Mouse (Mus musculus) embryonic facial prominence, embryonic 13.5 days (tissue): ENCODE measurements around the gene Rps6ka2. TPM values are rescaled to one million over a fixed set of nuclear protein-coding genes. Genes with fewer than 3 reads are reported as not detected.

Experiments
- ATAC-seq: fragments of 200-750 bp; cut with Nextera tagmentation; 2 replicates; pipeline ENCODE4 v1.8.0; 2017; ENCODE audit warnings: low read depth; ENCODE audit not compliant: insufficient number of reproducible peaks, insufficient read depth, low FRiP score, low TSS enrichment
- H3K27ac ChIP-seq: fragments of 300-500 bp; sonication (generic); 2 replicates; pipeline ENCODE4 v1.5.1; 2015; ENCODE audit warnings: moderate library complexity, mild to moderate bottlenecking, inconsistent platforms
- H3K27me3 ChIP-seq: fragments of 300-500 bp; sonication (generic); 2 replicates; pipeline ENCODE4 v1.6.1; 2015; ENCODE audit warnings: mild to moderate bottlenecking, inconsistent platforms
- H3K36me3 ChIP-seq: fragments of 300-500 bp; sonication (generic); 2 replicates; pipeline ENCODE4 v1.6.1; 2015; ENCODE audit warnings: mild to moderate bottlenecking, inconsistent platforms
- H3K4me1 ChIP-seq: fragments of 300-500 bp; sonication (generic); 2 replicates; pipeline ENCODE4 v1.6.1; 2015; ENCODE audit warnings: inconsistent platforms
- H3K4me2 ChIP-seq: fragments of 300-500 bp; sonication (generic); 2 replicates; pipeline ENCODE4 v1.6.1; 2015; ENCODE audit warnings: moderate library complexity, mild to moderate bottlenecking, inconsistent platforms
- H3K4me3 ChIP-seq: fragments of 300-500 bp; sonication (generic); 2 replicates; pipeline ENCODE4 v1.5.1; 2015; ENCODE audit warnings: mild to moderate bottlenecking, inconsistent platforms
- H3K9ac ChIP-seq: fragments of 300-500 bp; sonication (generic); 2 replicates; pipeline ENCODE4 v1.6.1; 2015; ENCODE audit warnings: mild to moderate bottlenecking, inconsistent platforms
- H3K9me3 ChIP-seq: fragments of 300-500 bp; sonication (generic); 2 replicates; pipeline ENCODE4 v1.6.1; 2016; ENCODE audit warnings: inconsistent platforms
- WGBS: fragments of 180-500 bp; shearing (Covaris S2); methylation state at CpG from one replicate; pipeline ENCODE4 v1.1.7; 2015; ENCODE audit warnings: mixed read lengths; 5-methylcytosine and 5-hydroxymethylcytosine counted together
- polyA plus RNA-seq: library from polyadenylated mRNA; unstranded; fragments of >200 nt; fragmentation: Nextera tagmentation; extraction: Ambion mirVana; gene quantifications from 2 replicates; pipeline ENCODE4 v1.2.1, GENCODE M21; 2015

The Rps6ka2 gene
- polyA plus RNA-seq, 1 experiment from 2014 or later: 12.1 TPM

DNA sequence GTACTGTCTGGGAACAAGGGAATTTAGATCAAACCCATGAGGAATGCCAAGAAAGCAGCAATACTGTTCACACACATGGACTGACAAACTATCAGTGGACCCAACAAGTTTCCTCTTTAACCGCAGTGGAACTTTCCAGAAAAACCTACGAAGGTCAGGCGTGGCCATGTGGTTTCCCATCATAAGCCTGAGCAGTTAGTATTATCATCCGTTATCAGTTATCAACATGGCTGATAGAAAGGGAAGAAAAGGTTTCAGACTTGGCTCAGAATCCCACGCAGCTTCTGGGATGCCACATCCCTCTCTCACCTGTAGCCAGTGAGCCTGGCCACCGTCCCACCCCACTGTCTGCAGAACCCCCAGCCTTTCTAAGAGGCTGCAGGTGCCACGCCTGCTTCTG lies 23.4 kb upstream of the Rps6ka2 start:
- ATAC-seq: no peak

DNA sequence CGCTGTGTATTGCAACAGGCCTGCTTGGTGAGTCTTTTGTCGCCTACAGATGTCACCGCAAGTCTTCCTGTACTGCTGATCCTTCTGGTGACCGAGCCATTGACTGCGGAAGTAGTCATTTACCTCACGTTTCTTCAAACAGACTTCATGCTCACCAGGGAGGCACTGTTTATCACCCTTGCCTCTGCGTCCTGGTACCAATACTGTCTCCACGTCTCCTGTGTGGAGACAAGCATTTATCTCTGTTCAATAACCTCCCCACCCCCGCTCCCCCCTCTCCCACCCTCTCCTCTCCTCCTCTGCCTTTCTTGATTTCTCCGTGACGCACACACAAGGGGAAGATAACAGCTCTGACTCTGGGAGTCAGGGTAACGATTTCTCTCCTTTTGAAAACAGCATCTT lies 22.0 kb upstream of the Rps6ka2 start:
- no peak overlapping the region for H3K9ac ChIP-seq
- H3K4me1 ChIP-seq: no peaks in the 10 kb centered on the region
- no peaks in the 10 kb centered on the region for H3K9me3 ChIP-seq
- H3K27me3 ChIP-seq: no peaks in the 10 kb centered on the region
- no peaks in the 10 kb centered on the region for H3K36me3 ChIP-seq
- ATAC-seq: no peak
- no peak overlapping the region for H3K4me3 ChIP-seq
- 66% methylated on average over 12 of the region's 12 CpGs for WGBS
- H3K27ac ChIP-seq: no peak overlapping the region
- no peak overlapping the region for H3K4me2 ChIP-seq

More for the DNA sequence above, 23.4 kb upstream of the Rps6ka2 start:
- 89% methylated on average over 7 of the region's 7 CpGs for WGBS
- no peak overlapping the region for H3K4me3 ChIP-seq
- no peak overlapping the region for H3K9ac ChIP-seq
- no peaks in the 10 kb centered on the region for H3K27me3 ChIP-seq
- H3K4me2 ChIP-seq: no peak overlapping the region
- H3K36me3 ChIP-seq: no peaks in the 10 kb centered on the region
- H3K4me1 ChIP-seq: no peaks in the 10 kb centered on the region
- H3K27ac ChIP-seq: no peak overlapping the region
- no peaks in the 10 kb centered on the region for H3K9me3 ChIP-seq

DNA sequence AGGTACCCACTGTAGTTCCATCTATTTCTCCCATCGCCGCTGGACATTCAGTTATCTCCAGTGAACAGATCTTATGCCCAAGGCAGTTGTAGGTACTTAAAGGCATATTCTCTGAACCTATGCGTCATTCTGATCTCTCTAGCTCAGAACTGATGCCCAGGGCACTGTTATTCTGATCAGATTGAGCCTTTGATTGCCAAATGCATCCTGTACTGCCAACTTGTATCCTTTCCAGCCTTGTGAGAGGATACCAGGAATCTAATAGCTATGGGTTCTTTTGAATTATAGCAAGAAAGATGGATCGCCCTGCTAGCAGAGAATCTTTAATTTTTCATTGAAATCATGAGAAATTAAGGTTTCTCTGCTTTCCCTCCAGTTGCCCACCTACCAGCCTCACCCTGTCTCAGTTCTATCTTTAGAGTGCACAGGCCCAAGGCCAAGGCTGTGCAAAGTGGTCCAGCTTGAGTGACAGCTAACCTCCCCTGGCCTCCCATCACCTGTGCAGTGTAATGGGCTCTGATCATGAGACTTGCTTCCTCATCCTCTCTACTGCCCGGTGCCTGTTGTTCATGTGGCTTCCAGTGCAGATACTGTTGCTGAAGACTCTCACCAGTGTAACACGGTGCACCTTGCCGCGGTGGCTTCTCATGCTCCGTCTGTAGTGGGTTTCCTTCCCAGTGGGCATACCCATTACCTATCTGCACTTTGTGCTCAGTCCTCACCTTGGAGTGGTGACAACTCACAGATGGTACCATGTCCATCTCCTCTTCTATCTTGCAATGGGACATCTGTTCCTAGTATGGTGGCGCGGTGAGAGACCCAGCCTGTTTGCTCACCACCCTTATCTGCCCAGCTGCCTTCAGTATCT lies 20.4 kb upstream of the Rps6ka2 start:
- H3K4me3 ChIP-seq: no peak overlapping the region
- no peaks in the 10 kb centered on the region for H3K4me1 ChIP-seq
- no peaks in the 10 kb centered on the region for H3K9me3 ChIP-seq
- H3K36me3 ChIP-seq: no peaks in the 10 kb centered on the region
- H3K4me2 ChIP-seq: no peak overlapping the region
- no peak overlapping the region for H3K9ac ChIP-seq
- H3K27me3 ChIP-seq: no peaks in the 10 kb centered on the region
- 89% methylated on average over 11 of the region's 11 CpGs for WGBS
- ATAC-seq: no peak
- no peak overlapping the region for H3K27ac ChIP-seq

DNA sequence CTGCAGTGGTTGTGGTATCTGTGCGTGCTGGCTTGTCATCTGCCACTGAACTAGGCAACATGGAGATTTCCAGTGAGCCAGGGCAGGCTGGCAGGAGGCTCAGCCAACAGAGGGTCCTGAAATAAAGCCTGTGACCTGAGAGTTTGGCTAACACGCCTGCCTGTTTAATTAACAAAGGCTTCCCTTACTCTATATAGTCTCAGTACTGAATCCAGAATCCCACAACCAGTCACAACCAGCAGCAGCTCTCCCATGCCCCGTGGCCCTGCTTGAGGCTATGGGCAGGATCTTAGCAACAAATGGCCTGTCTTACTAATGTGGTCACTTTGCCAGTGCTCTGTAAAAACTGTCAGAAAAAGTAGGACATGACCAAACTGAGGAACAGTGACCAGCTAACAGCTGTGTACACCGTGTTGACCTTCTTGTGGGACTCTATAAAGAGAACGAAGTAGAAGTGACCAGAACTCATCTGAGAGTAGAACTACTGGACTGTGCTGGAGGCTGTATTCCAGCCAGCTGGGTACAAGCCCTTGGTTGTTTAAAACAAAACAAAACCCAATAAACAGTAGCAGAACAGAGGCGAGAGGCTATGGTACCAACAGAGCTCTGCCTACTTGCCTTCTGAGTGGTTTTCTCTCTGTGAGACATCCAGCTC lies 18.3 kb upstream of the Rps6ka2 start:
- Histone ChIP-seq H3K9ac (no peak overlapping the region), H3K27ac (no peak overlapping the region), H3K27me3 (no peaks in the 10 kb centered on the region), H3K4me3 (no peak overlapping the region), H3K9me3 (no peaks in the 10 kb centered on the region), H3K4me2 (no peak overlapping the region), H3K4me1 (no peaks in the 10 kb centered on the region), H3K36me3 (no peaks in the 10 kb centered on the region)
- WGBS: 79% methylated on average over 6 of the region's 6 CpGs
- ATAC-seq: no peak

DNA sequence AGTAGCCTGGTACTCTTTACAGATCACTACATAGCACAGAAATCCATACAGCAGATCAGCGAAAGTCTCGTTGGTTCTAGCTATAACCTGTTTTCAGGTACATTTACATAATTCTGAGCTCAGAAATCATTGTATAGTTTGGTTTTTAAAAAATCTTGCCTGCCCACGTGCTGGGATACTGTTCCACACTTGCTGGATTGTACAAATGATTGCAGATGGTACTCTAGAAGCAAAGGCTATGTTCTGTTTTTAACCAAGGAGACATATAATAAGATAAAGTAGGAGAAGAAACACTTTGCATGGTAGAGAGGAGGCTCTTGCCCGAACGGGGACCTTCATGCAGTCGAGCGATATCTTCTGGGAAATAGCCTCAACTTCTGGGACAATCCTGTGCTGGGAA lies 17.3 kb upstream of the Rps6ka2 start:
- no peak overlapping the region for H3K4me2 ChIP-seq
- no peak overlapping the region for H3K9ac ChIP-seq
- WGBS: 88% methylated on average over 7 of the region's 7 CpGs
- H3K4me3 ChIP-seq: no peak overlapping the region
- H3K27me3 ChIP-seq: no peaks in the 10 kb centered on the region
- H3K27ac ChIP-seq: no peak overlapping the region
- no peak for ATAC-seq
- H3K9me3 ChIP-seq: no peaks in the 10 kb centered on the region
- H3K4me1 ChIP-seq: no peaks in the 10 kb centered on the region
- H3K36me3 ChIP-seq: no peaks in the 10 kb centered on the region

DNA sequence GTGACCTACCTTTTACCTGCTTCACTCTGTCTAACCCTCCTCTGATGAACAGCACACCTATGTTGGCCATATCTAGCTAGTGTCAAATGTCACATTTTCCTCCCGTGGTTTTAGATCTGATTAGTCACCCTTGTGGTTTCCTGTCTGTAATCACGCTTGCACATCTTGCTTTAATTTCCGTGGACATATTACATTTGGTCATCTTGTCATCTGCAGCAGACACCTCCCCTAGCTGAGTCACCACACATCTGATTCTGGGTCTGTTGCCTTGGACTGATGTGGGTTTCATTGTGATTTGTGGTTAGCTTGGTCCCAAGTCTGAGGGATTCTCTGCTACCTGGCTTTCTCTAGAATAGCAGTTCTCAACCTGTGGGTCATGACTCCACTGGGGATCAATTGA lies 6.0 kb upstream of the Rps6ka2 start:
- H3K9ac ChIP-seq: no peak overlapping the region
- 32% methylated on average over 3 of the region's 3 CpGs for WGBS
- H3K4me1 ChIP-seq: peaks cover 9% of the 10 kb centered on the region
- H3K27ac ChIP-seq: no peak overlapping the region
- H3K4me3 ChIP-seq: no peak overlapping the region
- H3K4me2 ChIP-seq: no peak overlapping the region
- no peaks in the 10 kb centered on the region for H3K36me3 ChIP-seq
- no peaks in the 10 kb centered on the region for H3K9me3 ChIP-seq
- no peaks in the 10 kb centered on the region for H3K27me3 ChIP-seq
- no peak for ATAC-seq

DNA sequence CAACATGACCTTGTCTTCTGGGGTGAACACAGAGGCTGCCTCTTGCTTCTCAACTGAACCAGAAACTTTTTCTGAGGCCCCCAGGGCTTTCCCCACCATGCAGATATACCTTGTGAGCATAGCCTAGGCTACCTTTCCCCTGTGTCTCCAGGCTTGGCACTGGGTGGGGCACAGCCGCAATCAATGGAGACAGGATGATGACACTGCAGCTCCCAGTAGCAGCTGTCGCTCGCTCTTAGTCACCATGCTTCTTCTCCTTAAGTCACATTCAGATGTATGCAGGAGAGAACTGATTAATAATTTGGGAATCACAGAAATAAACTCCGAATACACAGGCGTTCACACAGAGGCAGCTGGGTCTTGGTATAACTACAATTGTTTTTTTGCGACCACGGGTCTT lies 4.4 kb upstream of the Rps6ka2 start:
- Histone ChIP-seq H3K4me1 (peaks cover 15% of the 10 kb centered on the region), H3K9me3 (no peaks in the 10 kb centered on the region), H3K36me3 (no peaks in the 10 kb centered on the region), H3K27ac (no peak overlapping the region), H3K4me2 (no peak overlapping the region), H3K27me3 (no peaks in the 10 kb centered on the region), H3K9ac (no peak overlapping the region), H3K4me3 (no peak overlapping the region)
- 90% methylated on average over 7 of the region's 7 CpGs for WGBS
- no peak for ATAC-seq

DNA sequence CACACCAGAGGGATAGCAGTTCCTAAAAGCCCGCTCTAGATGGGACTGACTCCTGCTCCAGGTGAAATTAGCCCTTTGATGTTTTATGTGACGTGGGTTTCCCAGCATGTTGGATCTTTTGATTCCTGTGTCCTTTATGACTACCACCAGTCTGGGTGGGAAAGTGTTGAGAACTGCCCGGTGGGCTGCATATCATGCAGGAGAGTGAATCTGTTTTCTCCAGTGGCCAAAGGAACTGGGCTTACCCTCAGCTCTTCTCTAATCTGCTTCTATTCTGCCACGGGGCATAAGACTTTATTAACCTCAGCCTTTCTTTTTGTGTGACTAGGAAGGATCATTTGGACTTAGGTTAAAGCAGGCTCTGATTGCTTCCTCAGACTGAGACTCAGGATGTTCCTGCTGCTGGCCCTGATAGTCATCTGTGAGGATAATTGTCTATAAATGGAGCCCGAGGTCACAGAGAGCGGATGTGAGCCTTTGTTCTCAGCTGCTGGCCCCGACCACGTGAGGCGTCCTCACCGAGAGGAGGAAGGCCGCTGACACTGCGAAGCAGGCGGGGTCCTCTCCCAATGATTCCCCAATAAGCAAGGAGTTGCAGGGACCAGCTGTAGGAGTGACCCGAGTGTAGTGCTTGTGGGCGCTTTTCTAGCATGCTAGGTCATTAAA lies 821 bp upstream of the Rps6ka2 start:
- Histone ChIP-seq H3K9me3 (no peaks in the 10 kb centered on the region), H3K27ac (peak overlapping the region; percentile 82), H3K4me2 (peak overlapping the region; percentile 81), H3K27me3 (no peaks in the 10 kb centered on the region), H3K4me1 (peaks cover 28% of the 10 kb centered on the region), H3K9ac (peak overlapping the region; percentile 66), H3K36me3 (no peaks in the 10 kb centered on the region), H3K4me3 (peak overlapping the region; percentile 80)
- ATAC-seq: peak; percentile 8
- 8% methylated on average over 15 of the region's 15 CpGs for WGBS

DNA sequence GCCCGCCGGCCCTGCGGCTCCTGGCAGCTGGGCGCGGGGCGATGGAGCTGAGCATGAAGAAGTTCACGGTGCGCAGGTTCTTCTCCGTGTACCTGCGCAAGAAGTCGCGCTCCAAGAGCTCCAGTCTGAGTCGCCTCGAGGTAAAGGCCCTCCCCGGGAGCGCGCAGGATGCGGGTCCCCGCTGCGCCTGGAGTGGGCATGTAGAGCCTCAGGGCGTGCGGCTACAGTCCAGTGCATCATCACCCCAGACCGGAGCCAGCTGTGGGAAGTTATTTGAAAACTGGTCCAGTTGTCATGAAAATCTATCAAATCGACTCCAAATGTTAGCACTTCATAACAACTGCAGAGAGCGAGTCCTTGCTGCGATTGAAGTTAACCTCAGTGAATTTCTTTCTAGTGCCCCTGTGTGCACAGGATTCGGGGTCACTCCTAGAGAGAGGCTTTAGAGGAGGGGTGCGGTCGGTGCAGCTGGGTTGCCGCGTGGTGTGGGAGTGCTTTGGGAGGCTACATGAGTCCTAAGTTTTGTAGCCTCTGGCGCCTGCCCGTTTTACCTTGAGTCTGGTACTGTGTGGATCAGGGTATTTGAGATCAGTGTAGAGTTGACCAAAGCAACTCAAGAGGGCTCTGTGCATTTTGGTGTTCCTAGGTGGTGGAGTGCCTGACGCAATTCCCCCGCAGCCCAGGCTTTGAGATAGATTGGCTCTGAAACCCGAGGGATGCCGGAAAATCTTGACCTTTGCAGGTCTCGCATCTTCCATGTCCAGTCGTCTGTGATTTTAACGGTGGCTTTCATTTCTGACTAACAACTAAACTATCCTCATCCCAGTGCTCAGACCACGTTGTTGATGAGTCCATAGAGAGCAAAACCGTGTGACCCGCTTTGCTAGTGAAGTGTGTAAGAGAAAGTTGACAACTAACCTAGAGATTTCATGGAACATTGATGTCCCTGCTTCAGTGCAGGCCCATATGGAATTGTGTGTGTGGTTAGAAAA lies 685 bp downstream of the Rps6ka2 start:
- Histone ChIP-seq H3K9ac (peak overlapping the region; percentile 87), H3K36me3 (no peaks in the 10 kb centered on the region), H3K4me3 (peak overlapping the region; percentile 80), H3K27me3 (no peaks in the 10 kb centered on the region), H3K4me1 (peaks cover 25% of the 10 kb centered on the region), H3K4me2 (peak overlapping the region; percentile 92), H3K27ac (peak overlapping the region; percentile 39; the same call in 1 of the 2 replicates), H3K9me3 (no peaks in the 10 kb centered on the region)
- 1% methylated on average over 43 of the region's 43 CpGs for WGBS
- no peak for ATAC-seq

DNA sequence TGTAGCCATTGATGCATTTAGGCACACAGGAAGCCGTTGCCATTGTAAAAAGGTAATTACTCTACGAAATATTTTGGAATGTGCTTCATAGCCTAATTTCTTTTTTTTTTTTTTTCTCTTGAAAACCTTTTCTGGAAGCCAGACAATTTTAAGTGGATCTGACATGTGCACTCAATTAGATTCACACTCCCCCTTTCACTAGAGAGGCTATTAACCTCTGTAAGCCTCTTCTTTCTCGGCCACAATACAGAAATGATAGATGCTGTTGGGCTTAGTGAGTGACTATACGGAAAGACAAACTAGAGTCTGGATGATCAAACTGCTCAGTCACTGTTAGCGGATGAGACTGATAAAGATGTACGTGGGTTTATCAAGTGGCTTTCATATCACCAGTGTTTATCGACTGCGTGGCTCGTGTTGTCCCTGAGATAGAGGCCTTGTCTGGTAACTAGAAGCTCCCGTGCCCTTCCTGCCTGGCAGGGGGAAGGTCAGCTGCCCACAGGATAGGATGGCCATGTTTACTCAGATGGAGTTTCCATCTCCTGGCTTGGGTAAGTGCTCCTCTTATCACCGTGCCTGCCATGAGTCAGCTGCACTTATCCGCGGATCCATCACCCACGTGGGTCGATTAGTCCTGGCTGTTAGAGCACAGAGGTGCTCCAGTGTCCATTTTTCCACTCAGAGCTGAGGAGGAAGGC lies 3.6 kb downstream of the Rps6ka2 start:
- Histone ChIP-seq H3K4me1 (peaks cover 25% of the 10 kb centered on the region), H3K9ac (no peak overlapping the region), H3K27ac (no peak overlapping the region), H3K36me3 (no peaks in the 10 kb centered on the region), H3K27me3 (no peaks in the 10 kb centered on the region), H3K4me3 (no peak overlapping the region), H3K4me2 (no peak overlapping the region), H3K9me3 (no peaks in the 10 kb centered on the region)
- 45% methylated on average over 15 of the region's 15 CpGs for WGBS
- no peak for ATAC-seq
